Mouse (Mus musculus) adrenal gland, postnatal 36 days (tissue): ENCODE measurements at regions not wholly inside any gene's neighbourhood (a gene's known extent, or its start where the extent isn't known, plus 50 kb on each side); places are given as distances from the start of the nearest gene placed in this dataset.

Experiments used
- DNase-seq, 2 experiments: peaks; one replicate each; pipeline ENCODE4 v3.0.0; 2021; ENCODE audit warnings: mixed read lengths in 1 of 2

GRCm38 (mm10) chr1:119122975-119123374, 69.6 kb upstream of the Gli2 start:
- DNase-seq, result no peak

GRCm38 (mm10) chr1:119119863-119120569, 66.6 kb upstream of the Gli2 start:
- DNase-seq, result peak; percentile 28 to 49

GRCm38 (mm10) chr1:119115106-119115674, 61.8 kb upstream of the Gli2 start:
- no peak for DNase-seq

- peak; percentile 40 to 49 for DNase-seq
These were observed 55.2 kb upstream of the Gli2 start for GRCm38 (mm10) chr1:119108578-119108977.

- DNase-seq, result no peak
These were observed 53.0 kb upstream of the Gli2 start for GRCm38 (mm10) chr1:119106246-119106975.
